Mouse (Mus musculus): ENCODE measurements at regions not wholly inside any gene's neighbourhood (a gene's known extent, or its start where the extent isn't known, plus 50 kb on each side); places are given as distances from the start of the nearest gene placed in this dataset.
A peak's percentile ranks its signal among the peaks of the same experiment; 100 is the strongest.

GRCm38 (mm10) chr14:68973636-68974101, 320.4 kb downstream of the Synb start:
- no peak for DNase-seq

GRCm38 (mm10) chr14:68966758-68967157, 327.3 kb downstream of the Synb start:
- DNase-seq = peak; percentile 50 to 56

- DNase-seq = no peak
Measured at GRCm38 (mm10) chr14:68954577-68955460, 339.3 kb downstream of the Synb start.

- DNase-seq = no peak
Measured at GRCm38 (mm10) chr14:68945906-68946305, 348.2 kb downstream of the Synb start.

- DNase-seq = no peak
Measured at GRCm38 (mm10) chr14:68945434-68945833, 348.7 kb downstream of the Synb start.

GRCm38 (mm10) chr14:68941759-68942158, 352.3 kb downstream of the Synb start:
- no peak for DNase-seq

- DNase-seq = no peak
Measured at GRCm38 (mm10) chr14:68941132-68941690, 352.9 kb downstream of the Synb start.

GRCm38 (mm10) chr14:68935303-68935662, 358.8 kb downstream of the Synb start:
- no peak for DNase-seq

GRCm38 (mm10) chr14:68934611-68935302, 359.3 kb downstream of the Synb start:
- DNase-seq = no peak

- DNase-seq = no peak
Measured at GRCm38 (mm10) chr14:68927814-68928213, 366.3 kb downstream of the Synb start.

- DNase-seq = peak; percentile 8 to 21
Measured at GRCm38 (mm10) chr14:68923054-68923453, 371.0 kb downstream of the Synb start.

- no peak for DNase-seq
Measured at GRCm38 (mm10) chr14:68922035-68922434, 372.1 kb downstream of the Synb start.

- no peak for DNase-seq
Measured at GRCm38 (mm10) chr14:68918526-68919045, 375.5 kb downstream of the Synb start.

- DNase-seq = no peak
Measured at GRCm38 (mm10) chr14:68899921-68900320, 394.2 kb downstream of the Synb start.

- DNase-seq = no peak
Measured at GRCm38 (mm10) chr14:68877171-68877570, 416.9 kb downstream of the Synb start.

GRCm38 (mm10) chr14:68861071-68861470, 433.0 kb downstream of the Synb start:
- no peak for DNase-seq

- no peak for DNase-seq
Measured at GRCm38 (mm10) chr14:68857948-68858347, 436.2 kb downstream of the Synb start.

- DNase-seq = no peak
Measured at GRCm38 (mm10) chr14:68848506-68848905, 445.6 kb downstream of the Synb start.

- DNase-seq = no peak
Measured at GRCm38 (mm10) chr14:68847609-68848008, 446.5 kb downstream of the Synb start.

GRCm38 (mm10) chr14:68820241-68820640, 473.9 kb downstream of the Synb start:
- DNase-seq = peak; percentile 6 to 9

- no peak for DNase-seq
Measured at GRCm38 (mm10) chr14:68808976-68809375, 485.1 kb downstream of the Synb start.

GRCm38 (mm10) chr14:68807918-68808317, 486.2 kb downstream of the Synb start:
- no peak for DNase-seq

GRCm38 (mm10) chr14:68806646-68807045, 487.5 kb downstream of the Synb start:
- DNase-seq = no peak
